16 mouse cellular contexts compared by ENCODE assay signal in genomic region chr6:16883537-16884307, GRCm38 (mm10). TPM values are rescaled to one million over a fixed set of nuclear protein-coding genes. Genes with fewer than 3 reads are reported as not detected.
"Had no signal": no experiment of that assay in that cellular context is flagged by ENCODE, and none has a peak within 500 bp of the region (broad histone marks: within the 10 kb centered on the region; RNA-seq: fewer than 3 reads in every experiment).

No protein-coding gene starts in this region.

- H3K9ac ChIP-seq: intestine, embryonic 15.5 days; kidney, embryonic 15.5 days; liver, embryonic 14.5 days; lung, embryonic 14.5 days; midbrain, embryonic 12.5 days had no signal

- H3K36me3 ChIP-seq: intestine, embryonic 15.5 days; kidney, embryonic 15.5 days; limb, embryonic 10.5 days; midbrain, embryonic 12.5 days had no signal

- H3K4me2 ChIP-seq: intestine, embryonic 15.5 days; kidney, embryonic 15.5 days; lung, embryonic 14.5 days; midbrain, embryonic 12.5 days had no signal

- H3K27ac ChIP-seq: intestine, embryonic 15.5 days; kidney, embryonic 15.5 days; left cerebral cortex, adult 2 months; limb, embryonic 10.5 days; liver, embryonic 14.5 days; midbrain, embryonic 12.5 days; stomach, postnatal 0 days had no signal

- ATAC-seq: midbrain, embryonic 16.5 days had no signal

- H3K27me3 ChIP-seq: intestine, embryonic 15.5 days; kidney, embryonic 15.5 days; megakaryocyte, embryonic 14.5 days; midbrain, embryonic 12.5 days had no signal

- H3K9me3 ChIP-seq: intestine, embryonic 15.5 days; kidney, embryonic 15.5 days; limb, embryonic 10.5 days; megakaryocyte, embryonic 14.5 days; midbrain, embryonic 12.5 days had no signal

- DNase-seq: kidney, adult 2 months; kidney, postnatal 14 days; lung, embryonic 14.5 days; right cerebral cortex, adult 18-20 months; right cerebral cortex, postnatal 25 days; thymus, postnatal 4 days had no signal

- H3K4me1 ChIP-seq: intestine, embryonic 15.5 days; kidney, embryonic 15.5 days; limb, embryonic 10.5 days; midbrain, embryonic 12.5 days had no signal

- H3K4me3 ChIP-seq: intestine, embryonic 15.5 days; kidney, embryonic 15.5 days; left cerebral cortex, adult 2 months; limb, embryonic 10.5 days; megakaryocyte, embryonic 14.5 days; midbrain, embryonic 12.5 days had no signal

RNA-seq across cellular contexts. Expression of gene Tfec, which starts 14.5 kb away (rescaled TPM):
- total RNA-seq: layer of hippocampus, postnatal 25 days; left cerebral cortex, adult 2 months had no signal
